Mouse (Mus musculus) small intestine, adult 2 months (tissue): ENCODE measurements around the gene Arpc2. TPM values are rescaled to one million over a fixed set of nuclear protein-coding genes. Genes with fewer than 3 reads are reported as not detected.

Source experiments
- H3K27ac ChIP-seq: fragments of 200-500 bp; 2 replicates; pipeline ENCODE4 v1.5.1; 2012; ENCODE audit warnings: low read depth, low read length, control low read depth, inconsistent platforms; ENCODE audit not compliant: insufficient read depth
- H3K27me3 ChIP-seq: fragments of 200-500 bp; 2 replicates; pipeline ENCODE4 v1.6.1; 2012; ENCODE audit warnings: mild to moderate bottlenecking, moderate library complexity, low read length, inconsistent platforms; ENCODE audit not compliant: control insufficient read depth, insufficient read depth
- H3K36me3 ChIP-seq: fragments of 200-500 bp; 2 replicates; pipeline ENCODE4 v1.6.1; 2012; ENCODE audit warnings: mild to moderate bottlenecking, low read length, control low read depth, inconsistent platforms; ENCODE audit not compliant: control insufficient read depth, insufficient read depth
- H3K4me1 ChIP-seq: fragments of 200-500 bp; 2 replicates; pipeline ENCODE4 v1.6.1; 2012; ENCODE audit warnings: low read length, inconsistent platforms, mixed read lengths; ENCODE audit not compliant: control insufficient read depth, insufficient read depth, insufficient read length
- H3K4me3 ChIP-seq: fragments of 200-500 bp; 2 replicates; pipeline ENCODE4 v1.5.1; 2012; ENCODE audit warnings: low read depth, mild to moderate bottlenecking, control low read depth, inconsistent platforms, low read length, moderate library complexity
- CTCF ChIP-seq: fragments of 200-500 bp; IDR thresholded peaks from 2 replicates; pipeline ENCODE4 v1.5.1; 2012; ENCODE audit warnings: low read depth, mild to moderate bottlenecking, control low read depth, inconsistent platforms, low read length, moderate library complexity, mixed read lengths; ENCODE audit not compliant: insufficient replicate concordance, insufficient read length; ENCODE audit errors: extremely low read depth
- POLR2A ChIP-seq: fragments of 200-500 bp; IDR thresholded peaks from 2 replicates; pipeline ENCODE4 v1.6.1; 2012; ENCODE audit warnings: low read depth, mild to moderate bottlenecking, control low read depth, inconsistent platforms, low read length, moderate library complexity
- WGBS: fragments of 180-500 bp; shearing (Covaris S2); methylation state at CpG from one replicate; pipeline ENCODE4 v1.1.7; 2018; 5-methylcytosine and 5-hydroxymethylcytosine counted together
- polyA plus RNA-seq: library from polyadenylated mRNA; depleted of rRNA; stranded (reverse); fragments of >200 nt; gene quantifications from 2 replicates; pipeline ENCODE4 v1.2.3, GENCODE M21; 2012

Arpc2 gene
- polyA plus RNA-seq, 1 experiment: 323 TPM

DNA sequence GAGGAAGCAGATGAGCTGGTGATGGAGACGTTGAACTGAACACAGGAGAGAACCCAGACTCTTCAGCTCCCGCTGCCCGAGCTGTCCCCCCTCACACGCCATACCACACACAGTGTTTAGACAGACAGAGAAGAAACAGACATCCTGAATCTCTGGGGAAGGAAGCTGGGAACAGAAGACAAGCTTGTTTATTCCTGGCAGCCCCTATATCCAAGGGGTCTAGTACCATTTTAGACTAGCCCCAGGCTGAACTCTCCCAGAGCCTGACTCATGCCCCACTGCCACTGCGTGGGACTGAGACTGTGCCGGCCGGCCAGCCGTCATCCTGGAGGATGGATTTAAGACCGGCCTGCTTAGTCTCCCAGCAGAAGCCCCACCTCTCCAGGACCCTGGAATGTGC, 39.1 kb downstream of the Arpc2 start:
- WGBS: 46% methylated on average over 9 of the region's 9 CpGs
- no peak overlapping the region for H3K27ac ChIP-seq

GRCm38 (mm10) chr1:74277041-74277440, 41.2 kb downstream of the Arpc2 start:
- H3K27me3 ChIP-seq: no peaks in the 10 kb centered on the region
- WGBS: 69% methylated on average over 6 of the region's 6 CpGs
- no peaks in the 10 kb centered on the region for H3K4me1 ChIP-seq
- peaks cover 28% of the 10 kb centered on the region for H3K36me3 ChIP-seq
- H3K27ac ChIP-seq: no peak overlapping the region
- TF ChIP-seq POLR2A (no peak), CTCF (no peak)
- no peak overlapping the region for H3K4me3 ChIP-seq

More for the DNA sequence above, 39.1 kb downstream of the Arpc2 start:
- TF ChIP-seq CTCF (no peak), POLR2A (no peak)
- Histone ChIP-seq H3K4me1 (no peaks in the 10 kb centered on the region), H3K36me3 (peaks cover 8% of the 10 kb centered on the region), H3K4me3 (no peak overlapping the region), H3K27me3 (no peaks in the 10 kb centered on the region)

DNA sequence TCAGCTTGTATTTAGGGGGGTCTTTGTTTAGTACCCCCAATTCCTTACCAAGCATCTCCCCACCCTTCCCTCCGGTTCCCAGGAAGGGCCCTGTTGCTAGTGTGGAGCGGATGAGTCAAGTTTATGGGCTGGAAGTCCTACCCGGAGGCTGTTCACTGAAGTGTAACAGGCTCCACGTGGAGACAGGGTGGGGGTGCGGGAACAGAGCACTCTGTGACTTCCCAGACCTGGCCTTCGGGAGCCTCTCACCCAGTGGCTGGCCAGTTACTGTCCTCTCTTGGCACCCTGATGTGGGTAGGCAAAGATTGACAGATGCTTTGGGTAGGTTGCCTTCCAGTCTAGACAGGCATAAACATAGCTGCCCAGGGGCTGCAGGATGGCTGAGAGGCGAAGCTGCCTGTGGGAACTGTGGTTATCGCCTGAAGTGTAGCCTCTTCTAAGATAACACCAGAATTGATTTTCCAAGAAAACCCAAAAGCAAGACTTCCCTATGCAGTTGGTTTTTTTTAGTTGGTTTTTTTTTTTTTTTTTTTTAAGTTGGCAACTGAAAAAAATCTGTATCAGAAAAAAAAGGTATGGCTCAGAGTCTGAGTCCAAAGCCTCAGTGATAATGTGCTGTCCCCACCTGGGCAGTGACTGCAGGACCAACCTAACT, 42.1 kb downstream of the Arpc2 start:
- TF ChIP-seq CTCF: no peak
- no peak for TF ChIP-seq POLR2A
- Histone ChIP-seq H3K4me1 (no peaks in the 10 kb centered on the region), H3K27me3 (no peaks in the 10 kb centered on the region), H3K4me3 (no peak overlapping the region), H3K27ac (no peak overlapping the region), H3K36me3 (peaks cover 37% of the 10 kb centered on the region)
- 46% methylated on average over 8 of the region's 8 CpGs for WGBS

DNA sequence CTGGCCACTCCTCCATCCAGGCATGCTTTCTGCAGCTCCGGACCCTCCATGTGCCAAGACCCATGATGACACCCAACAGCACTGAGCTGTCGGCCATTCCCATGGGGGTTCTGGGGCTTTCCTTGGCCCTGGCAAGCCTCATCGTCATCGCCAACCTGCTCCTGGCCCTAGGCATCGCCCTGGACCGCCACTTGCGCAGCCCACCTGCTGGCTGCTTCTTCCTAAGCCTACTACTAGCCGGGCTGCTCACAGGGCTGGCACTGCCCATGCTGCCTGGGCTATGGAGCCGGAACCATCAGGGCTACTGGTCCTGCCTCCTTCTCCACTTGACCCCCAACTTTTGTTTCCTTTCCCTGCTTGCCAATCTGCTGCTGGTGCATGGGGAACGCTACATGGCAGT, 42.7 kb downstream of the Arpc2 start, which contains the start of gene Gpbar1:
Gene Gpbar1, plus strand, starts transcription at position 13 of the 400 bp plus-strand sequence.
- H3K27ac ChIP-seq: no peak within 1 kb of the TSS
- no peak within 1 kb of the TSS for H3K4me3 ChIP-seq
- peaks cover 37% of the 10 kb centered on the region for H3K36me3 ChIP-seq
- 92% methylated on average over 10 of the region's 10 CpGs for WGBS
- no peaks in the 10 kb centered on the region for H3K27me3 ChIP-seq
- TF ChIP-seq POLR2A: no peak
- no peak for TF ChIP-seq CTCF
- H3K4me1 ChIP-seq: no peaks in the 10 kb centered on the region

DNA sequence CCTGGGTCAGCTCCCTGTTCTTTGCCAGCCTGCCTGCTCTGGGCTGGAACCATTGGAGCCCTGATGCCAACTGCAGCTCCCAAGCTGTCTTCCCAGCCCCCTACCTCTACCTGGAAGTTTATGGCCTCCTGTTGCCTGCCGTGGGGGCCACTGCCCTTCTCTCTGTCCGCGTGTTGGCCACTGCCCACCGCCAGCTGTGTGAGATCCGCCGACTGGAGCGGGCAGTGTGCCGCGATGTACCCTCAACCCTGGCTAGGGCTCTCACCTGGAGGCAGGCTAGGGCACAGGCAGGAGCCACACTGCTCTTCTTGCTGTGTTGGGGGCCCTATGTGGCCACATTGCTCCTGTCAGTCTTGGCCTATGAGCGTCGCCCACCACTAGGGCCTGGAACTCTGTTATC, 43.1 kb downstream of the Arpc2 start:
- H3K27me3 ChIP-seq: no peaks in the 10 kb centered on the region
- H3K27ac ChIP-seq: no peak overlapping the region
- no peak for TF ChIP-seq CTCF
- TF ChIP-seq POLR2A: no peak
- peaks cover 4% of the 10 kb centered on the region; the same call in 1 of the 2 replicates for H3K4me1 ChIP-seq
- peaks cover 37% of the 10 kb centered on the region for H3K36me3 ChIP-seq
- WGBS: 90% methylated on average over 11 of the region's 11 CpGs
- H3K4me3 ChIP-seq: no peak overlapping the region

DNA sequence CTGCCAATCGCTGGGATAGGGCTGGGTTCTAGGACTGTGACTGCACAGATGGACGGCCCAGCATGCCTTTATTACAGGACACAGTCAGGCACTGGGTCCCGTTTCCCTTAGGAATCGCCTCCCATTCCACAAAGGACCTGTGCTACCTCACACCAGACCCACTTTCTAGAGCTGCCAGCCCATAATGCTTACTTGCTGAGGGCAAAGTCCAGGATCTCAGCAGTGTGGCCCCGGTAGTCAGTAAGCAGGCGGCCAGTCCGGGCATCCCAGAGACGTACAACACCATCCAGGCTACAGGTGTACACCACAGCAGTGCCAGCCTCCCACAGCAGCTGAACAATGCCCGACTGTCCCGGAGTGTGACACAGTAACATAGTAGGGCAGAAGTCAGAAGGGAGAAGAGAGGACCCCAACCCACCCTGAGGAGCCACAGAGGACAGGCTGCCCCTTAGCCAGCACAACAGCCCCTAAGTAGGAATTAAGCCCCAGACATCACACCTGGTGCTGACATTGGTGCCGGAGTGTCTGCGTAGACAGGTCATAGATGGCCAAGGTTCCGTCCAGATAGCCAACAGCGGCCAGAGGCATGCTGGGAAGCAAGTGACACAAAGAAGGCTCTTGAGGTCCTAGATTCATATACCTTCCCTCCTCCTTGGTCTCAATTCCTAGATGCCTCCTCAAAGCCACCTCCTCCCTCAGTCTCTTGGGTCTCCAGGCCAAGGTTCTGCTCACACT, 44.9 kb downstream of the Arpc2 start:
- peaks cover 37% of the 10 kb centered on the region for H3K36me3 ChIP-seq
- no peaks in the 10 kb centered on the region for H3K27me3 ChIP-seq
- 78% methylated on average over 14 of the region's 14 CpGs for WGBS
- H3K27ac ChIP-seq: no peak overlapping the region
- H3K4me3 ChIP-seq: no peak overlapping the region
- H3K4me1 ChIP-seq: peaks cover 4% of the 10 kb centered on the region; the same call in 1 of the 2 replicates
- no peak for TF ChIP-seq POLR2A
- no peak for TF ChIP-seq CTCF

DNA sequence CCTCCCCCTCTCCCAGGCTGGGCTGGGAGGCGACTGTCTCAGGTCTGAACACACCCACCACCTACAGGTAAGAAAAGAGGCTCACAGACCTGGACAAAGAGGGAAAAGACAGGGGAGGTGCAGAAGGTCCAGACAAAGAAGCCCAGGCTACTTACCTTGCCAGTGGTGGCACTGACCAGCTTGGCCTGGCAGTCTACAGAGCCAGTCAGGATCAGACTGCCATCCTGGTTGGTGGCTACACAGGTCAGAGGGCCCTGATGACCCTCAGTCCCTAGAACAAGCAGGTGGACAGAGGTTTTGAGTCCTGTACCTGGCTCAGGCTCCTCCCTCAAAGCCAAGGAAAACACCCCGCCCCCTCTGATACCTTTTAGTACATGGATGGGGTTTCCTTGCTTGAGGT, 45.5 kb downstream of the Arpc2 start:
- H3K36me3 ChIP-seq: peaks cover 37% of the 10 kb centered on the region
- H3K27me3 ChIP-seq: no peaks in the 10 kb centered on the region
- WGBS: 82% methylated on average over 2 of the region's 2 CpGs
- TF ChIP-seq POLR2A (no peak), CTCF (no peak)
- H3K4me3 ChIP-seq: no peak overlapping the region
- no peak overlapping the region for H3K27ac ChIP-seq
- H3K4me1 ChIP-seq: peaks cover 4% of the 10 kb centered on the region; the same call in 1 of the 2 replicates
